Mouse (Mus musculus) thymus, postnatal 36 days (tissue): ENCODE data around the gene Med13l.

Experiments used
- DNase-seq, 2 experiments: peaks; one replicate each; pipeline ENCODE4 v3.0.0; 2022; ENCODE audit warnings: mixed read lengths in 2 of 2

Gene Med13l

GRCm38 (mm10) chr5:118661751-118662150, 101.3 kb downstream of the Med13l start:
- DNase-seq, result no peak

GRCm38 (mm10) chr5:118663999-118664398, 103.5 kb downstream of the Med13l start:
- DNase-seq, result no peak

GRCm38 (mm10) chr5:118665023-118665422, 104.5 kb downstream of the Med13l start:
- no peak for DNase-seq

GRCm38 (mm10) chr5:118666437-118667207, 106.1 kb downstream of the Med13l start:
- DNase-seq, result no peak

GRCm38 (mm10) chr5:118667863-118668262, 107.4 kb downstream of the Med13l start:
- no peak for DNase-seq

GRCm38 (mm10) chr5:118668931-118669330, 108.5 kb downstream of the Med13l start:
- DNase-seq, result no peak

- no peak for DNase-seq
These were observed 111.6 kb downstream of the Med13l start for GRCm38 (mm10) chr5:118672111-118672510.

- no peak for DNase-seq
These were observed 113.4 kb downstream of the Med13l start for GRCm38 (mm10) chr5:118673859-118674258.

- DNase-seq, result no peak
These were observed 113.8 kb downstream of the Med13l start for GRCm38 (mm10) chr5:118674321-118674720.

GRCm38 (mm10) chr5:118675697-118676096, 115.2 kb downstream of the Med13l start:
- DNase-seq, result no peak

GRCm38 (mm10) chr5:118676151-118676918, 115.9 kb downstream of the Med13l start:
- DNase-seq, result peak; percentile 48 to 72

- DNase-seq, result no peak
These were observed 118.9 kb downstream of the Med13l start for GRCm38 (mm10) chr5:118679283-118679835.

GRCm38 (mm10) chr5:118680853-118681252, 120.4 kb downstream of the Med13l start:
- no peak for DNase-seq

- DNase-seq, result no peak
These were observed 121.5 kb downstream of the Med13l start for GRCm38 (mm10) chr5:118682007-118682406.

- DNase-seq, result peak in 1 of 2 experiments; percentile 2
These were observed 124.7 kb downstream of the Med13l start for GRCm38 (mm10) chr5:118685145-118685544.

- DNase-seq, result no peak
These were observed 125.5 kb downstream of the Med13l start for GRCm38 (mm10) chr5:118686021-118686420.

- DNase-seq, result no peak
These were observed 128.7 kb downstream of the Med13l start for GRCm38 (mm10) chr5:118688886-118689835.

- DNase-seq, result no peak
These were observed 130.7 kb downstream of the Med13l start for GRCm38 (mm10) chr5:118691025-118691709.

GRCm38 (mm10) chr5:118691710-118692040, 131.2 kb downstream of the Med13l start:
- no peak for DNase-seq

- DNase-seq, result no peak
These were observed 133.5 kb downstream of the Med13l start for GRCm38 (mm10) chr5:118693996-118694395.

- no peak for DNase-seq
These were observed 136.6 kb downstream of the Med13l start for GRCm38 (mm10) chr5:118697073-118697472.

GRCm38 (mm10) chr5:118700978-118701377, 140.5 kb downstream of the Med13l start:
- no peak for DNase-seq
